Comparison of ENCODE assay signal across 12 mouse cellular contexts in genomic region chr5:135935641-135936190, GRCm38 (mm10). TPM values are rescaled to one million over a fixed set of nuclear protein-coding genes. Genes with fewer than 3 reads are reported as not detected.
DNase-seq lines count a peak whose midpoint lies in the region; ATAC-seq and TF ChIP-seq lines count a peak whose summit lies in the region.
"Had no signal": no experiment of that assay in that cellular context is flagged by ENCODE, and none has a peak within 500 bp of the region (broad histone marks: within the 10 kb centered on the region; RNA-seq: fewer than 3 reads in every experiment).

No protein-coding gene starts in this region.

- no peak overlapping the region for H3K4me3 ChIP-seq in intestine, embryonic 14.5 days (ENCODE audit: low read depth, low read length)
- no peak overlapping the region for H3K4me3 ChIP-seq in intestine, embryonic 16.5 days (ENCODE audit: low read length)
- H3K4me3 ChIP-seq in cortical plate, adult 2 months (ENCODE audit: insufficient read depth, low read length): no peak overlapping the region; the same call in 1 of the 2 replicates
- H3K4me3 ChIP-seq in limb, embryonic 10.5 days: no peak overlapping the region
- H3K4me3 ChIP-seq in midbrain, embryonic 15.5 days: no peak overlapping the region

- no peak for ATAC-seq in intestine, embryonic 14.5 days (replicated peaks; ENCODE audit: low FRiP score, low TSS enrichment, low read depth)
- no peak for ATAC-seq in intestine, embryonic 16.5 days
- no peak for ATAC-seq in midbrain, embryonic 15.5 days (replicated peaks)

- H3K9me3 ChIP-seq in intestine, embryonic 14.5 days (ENCODE audit: control insufficient read depth, low read length): no peaks in the 10 kb centered on the region
- H3K9me3 ChIP-seq in intestine, embryonic 16.5 days (ENCODE audit: control insufficient read depth, low read length): no peaks in the 10 kb centered on the region
- H3K9me3 ChIP-seq in limb, embryonic 10.5 days (replicated peaks): no peaks in the 10 kb centered on the region
- no peaks in the 10 kb centered on the region for H3K9me3 ChIP-seq in midbrain, embryonic 15.5 days
- H3K9me3 ChIP-seq: megakaryocyte, embryonic 14.5 days had no signal

- WGBS in intestine, embryonic 14.5 days: 80% methylated on average over 6 of the region's 6 CpGs
- 77% methylated on average over 6 of the region's 6 CpGs for WGBS in intestine, embryonic 16.5 days
- 83% methylated on average over 6 of the region's 6 CpGs for WGBS in limb, embryonic 10.5 days
- WGBS in midbrain, embryonic 15.5 days: 81% methylated on average over 6 of the region's 6 CpGs

- TF ChIP-seq CTCF in cortical plate, adult 2 months (IDR thresholded peaks at IDR 0.05; ENCODE audit: extremely low read depth, insufficient read depth, low read length): no peak

- TF ChIP-seq POLR2A in cortical plate, adult 2 months (IDR thresholded peaks at IDR 0.05; ENCODE audit: extremely low read depth, insufficient read depth, low read length): no peak

- no peak overlapping the region for H3K9ac ChIP-seq in intestine, embryonic 14.5 days (ENCODE audit: low read length)
- no peak overlapping the region for H3K9ac ChIP-seq in intestine, embryonic 16.5 days (ENCODE audit: low read depth, low read length)
- no peak overlapping the region for H3K9ac ChIP-seq in midbrain, embryonic 15.5 days

- H3K27me3 ChIP-seq in intestine, embryonic 14.5 days (replicated peaks; ENCODE audit: control insufficient read depth, insufficient read depth, low read length): no peaks in the 10 kb centered on the region
- H3K27me3 ChIP-seq in intestine, embryonic 16.5 days (replicated peaks; ENCODE audit: control insufficient read depth, insufficient read depth, low read length): no peaks in the 10 kb centered on the region
- no peaks in the 10 kb centered on the region for H3K27me3 ChIP-seq in limb, embryonic 10.5 days (ENCODE audit: low read depth, poor library complexity, severe bottlenecking)
- H3K27me3 ChIP-seq in midbrain, embryonic 15.5 days (replicated peaks): no peaks in the 10 kb centered on the region
- H3K27me3 ChIP-seq: megakaryocyte, embryonic 14.5 days had no signal

- peaks cover 18% of the 10 kb centered on the region for H3K36me3 ChIP-seq in intestine, embryonic 14.5 days (ENCODE audit: control insufficient read depth, insufficient read depth, low read length)
- H3K36me3 ChIP-seq in intestine, embryonic 16.5 days (ENCODE audit: control insufficient read depth, insufficient read depth, low read length): no peaks in the 10 kb centered on the region
- peaks cover 18% of the 10 kb centered on the region for H3K36me3 ChIP-seq in limb, embryonic 10.5 days
- peaks cover 3% of the 10 kb centered on the region; the same call in 1 of the 2 replicates for H3K36me3 ChIP-seq in midbrain, embryonic 15.5 days (replicated peaks)

- H3K4me2 ChIP-seq in intestine, embryonic 14.5 days (ENCODE audit: low read length): no peak overlapping the region
- H3K4me2 ChIP-seq in intestine, embryonic 16.5 days (ENCODE audit: low read depth, low read length): no peak overlapping the region
- no peak overlapping the region; the same call in 1 of the 2 replicates for H3K4me2 ChIP-seq in midbrain, embryonic 15.5 days

- DNase-seq in intestine, embryonic 14.5 days (ENCODE audit: low spot score): no peak
- no peak for DNase-seq in limb, embryonic 10.5 days (ENCODE audit: low spot score)
- DNase-seq in testis, postnatal 14 days (ENCODE audit: low spot score): no peak
- no peak for DNase-seq in T-cell, adult 2 months (ENCODE audit: low spot score)
- DNase-seq: cerebellum, adult 8-10 months; retina, postnatal 1 day had no signal

- H3K27ac ChIP-seq in intestine, embryonic 14.5 days (ENCODE audit: low read depth): peak overlapping the region; percentile 98; the same call in 1 of the 2 replicates
- no peak overlapping the region for H3K27ac ChIP-seq in intestine, embryonic 16.5 days (ENCODE audit: low read length)
- H3K27ac ChIP-seq in cortical plate, adult 2 months (ENCODE audit: insufficient read depth, low read length): peak overlapping the region; percentile 75; the same call in 1 of the 2 replicates
- H3K27ac ChIP-seq in limb, embryonic 10.5 days: peak overlapping the region; percentile 95
- peak overlapping the region; percentile 97; the same call in 1 of the 2 replicates for H3K27ac ChIP-seq in midbrain, embryonic 15.5 days

- H3K4me1 ChIP-seq in intestine, embryonic 14.5 days (replicated peaks; ENCODE audit: control insufficient read depth, insufficient read depth, low read length): peaks cover 7% of the 10 kb centered on the region; the same call in 1 of the 2 replicates
- H3K4me1 ChIP-seq in intestine, embryonic 16.5 days (ENCODE audit: control insufficient read depth, insufficient read depth, low read length): peaks cover 16% of the 10 kb centered on the region
- peaks cover 2% of the 10 kb centered on the region for H3K4me1 ChIP-seq in cortical plate, adult 2 months (ENCODE audit: control insufficient read depth, insufficient read depth, low read length)
- H3K4me1 ChIP-seq in limb, embryonic 10.5 days: peaks cover 14% of the 10 kb centered on the region
- peaks cover 20% of the 10 kb centered on the region for H3K4me1 ChIP-seq in midbrain, embryonic 15.5 days

RNA-seq across cellular contexts. Expression of gene Ywhag, which starts 1.3 kb away (rescaled TPM):
- polyA plus RNA-seq in intestine, embryonic 14.5 days (2014; fragmentation: Nextera tagmentation; extraction: Ambion mirVana): 93.3 and 95.7 TPM in 2 replicates
- 137 and 144 TPM in 2 replicates for polyA plus RNA-seq in intestine, embryonic 16.5 days (2015; fragmentation: Nextera tagmentation; extraction: Ambion mirVana)
- 516 and 534 TPM in 2 replicates for polyA plus RNA-seq in cortical plate, adult 2 months (2012; rRNA removed)
- 197 and 203 TPM in 2 replicates for polyA plus RNA-seq in limb, embryonic 10.5 days (2016; fragmentation: Nextera tagmentation; extraction: Ambion mirVana)
- polyA plus RNA-seq in midbrain, embryonic 15.5 days (2015; fragmentation: Nextera tagmentation; extraction: Ambion mirVana): 845 and 866 TPM in 2 replicates

RNA-seq across cellular contexts. Expression of gene Ssc4d, which starts 38.6 kb away (rescaled TPM):
- 2.1 and 2.9 TPM in 2 replicates for polyA plus RNA-seq in intestine, embryonic 14.5 days (2014; fragmentation: Nextera tagmentation; extraction: Ambion mirVana)
- polyA plus RNA-seq in intestine, embryonic 16.5 days (2015; fragmentation: Nextera tagmentation; extraction: Ambion mirVana): 2.3 and 2.9 TPM in 2 replicates
- 2.7 and 3.7 TPM in 2 replicates for polyA plus RNA-seq in cortical plate, adult 2 months (2012; rRNA removed)
- 3.3 and 4.1 TPM in 2 replicates for polyA plus RNA-seq in limb, embryonic 10.5 days (2016; fragmentation: Nextera tagmentation; extraction: Ambion mirVana)
- 1.4 and 2.2 TPM in 2 replicates for polyA plus RNA-seq in midbrain, embryonic 15.5 days (2015; fragmentation: Nextera tagmentation; extraction: Ambion mirVana)

RNA-seq across cellular contexts. Expression of gene Zp3, which starts 44.2 kb away (rescaled TPM):
- not detected in 2 replicates for polyA plus RNA-seq in intestine, embryonic 14.5 days (2014; fragmentation: Nextera tagmentation; extraction: Ambion mirVana)
- polyA plus RNA-seq in intestine, embryonic 16.5 days (2015; fragmentation: Nextera tagmentation; extraction: Ambion mirVana): 0.68 and 1.5 TPM in 2 replicates
- polyA plus RNA-seq in cortical plate, adult 2 months (2012; rRNA removed): 0.08 TPM in 1 of 2 replicates, not detected in the other
- polyA plus RNA-seq in limb, embryonic 10.5 days (2016; fragmentation: Nextera tagmentation; extraction: Ambion mirVana): not detected in 2 replicates
- 0.17 and 0.21 TPM in 2 replicates for polyA plus RNA-seq in midbrain, embryonic 15.5 days (2015; fragmentation: Nextera tagmentation; extraction: Ambion mirVana)
- polyA plus RNA-seq: gonadal fat pad, adult 2 months; large intestine, adult 2 months had no signal

RNA-seq across cellular contexts. Expression of gene Hspb1, which starts 48.0 kb away (rescaled TPM):
- 79.9 and 81.7 TPM in 2 replicates for polyA plus RNA-seq in intestine, embryonic 14.5 days (2014; fragmentation: Nextera tagmentation; extraction: Ambion mirVana)
- 112 and 114 TPM in 2 replicates for polyA plus RNA-seq in intestine, embryonic 16.5 days (2015; fragmentation: Nextera tagmentation; extraction: Ambion mirVana)
- 27.6 and 27.8 TPM in 2 replicates for polyA plus RNA-seq in cortical plate, adult 2 months (2012; rRNA removed)
- polyA plus RNA-seq in limb, embryonic 10.5 days (2016; fragmentation: Nextera tagmentation; extraction: Ambion mirVana): 34.0 and 34.8 TPM in 2 replicates
- 13.4 and 13.9 TPM in 2 replicates for polyA plus RNA-seq in midbrain, embryonic 15.5 days (2015; fragmentation: Nextera tagmentation; extraction: Ambion mirVana)

RNA-seq across cellular contexts. Expression of gene Dtx2, which starts 58.9 kb away (rescaled TPM):
- polyA plus RNA-seq in intestine, embryonic 14.5 days (2014; fragmentation: Nextera tagmentation; extraction: Ambion mirVana): 23.2 and 24.6 TPM in 2 replicates
- polyA plus RNA-seq in intestine, embryonic 16.5 days (2015; fragmentation: Nextera tagmentation; extraction: Ambion mirVana): 20.6 and 21.6 TPM in 2 replicates
- 8.9 and 9.6 TPM in 2 replicates for polyA plus RNA-seq in cortical plate, adult 2 months (2012; rRNA removed)
- 41.5 and 42.3 TPM in 2 replicates for polyA plus RNA-seq in limb, embryonic 10.5 days (2016; fragmentation: Nextera tagmentation; extraction: Ambion mirVana)
- 26.8 and 27.5 TPM in 2 replicates for polyA plus RNA-seq in midbrain, embryonic 15.5 days (2015; fragmentation: Nextera tagmentation; extraction: Ambion mirVana)
